Mouse (Mus musculus) stomach, adult 2 months (tissue): ENCODE results near the gene C2cd6. TPM values are rescaled to one million over a fixed set of nuclear protein-coding genes. Genes with fewer than 3 reads are reported as not detected.

Experiments
- polyA plus RNA-seq: library from polyadenylated mRNA; depleted of rRNA; stranded (reverse); fragments of >200 nt; gene quantifications from 2 replicates; pipeline ENCODE4 v1.2.3, GENCODE M21; 2012; rRNA removed

C2cd6 gene
- not detected in 2 replicates for polyA plus RNA-seq

GRCm38 (mm10) chr1:59094705-59095104 is at the start of gene C2cd6:
TSS of gene C2cd6 (minus strand) at chr1:59094900.

GRCm38 (mm10) chr1:59119720-59120457 is 25.2 kb upstream of the C2cd6 start, which contains the start of gene Tmem237:
TSS of gene Tmem237 (minus strand) at chr1:59120408.

Other genes starting within 250 kb of the C2cd6 start
- gene Trak2, start 121.5 kb downstream of the C2cd6 start, polyA plus RNA-seq = 10.6 and 11.3 TPM in 2 replicates
- 4.7 and 6.2 TPM in 2 replicates for gene Stradb, start 121.4 kb downstream of the C2cd6 start, polyA plus RNA-seq
- gene Tmem237, start 25.5 kb upstream of the C2cd6 start, polyA plus RNA-seq = 0.41 and 0.96 TPM in 2 replicates
- gene Mpp4, start 68.5 kb upstream of the C2cd6 start, polyA plus RNA-seq = 0.46 and 0.64 TPM in 2 replicates
- gene Als2, start 142.3 kb upstream of the C2cd6 start, polyA plus RNA-seq = 0.74 and 1.3 TPM in 2 replicates
- 0.13 TPM in 1 of 2 replicates, not detected in the other for gene Cdk15, start 162.0 kb upstream of the C2cd6 start, polyA plus RNA-seq